Mouse (Mus musculus): ENCODE data around the gene Gsk3a. TPM values are rescaled to one million over a fixed set of nuclear protein-coding genes. Genes with fewer than 3 reads are reported as not detected.

Gene Gsk3a
- total RNA-seq (2012; rRNA removed) (47.5 and 55.1 TPM in 2 replicates), total RNA-seq (2014; rRNA removed) (44.1 and 45.8 TPM in 2 replicates), polyA plus RNA-seq (2012; ENCODE audit: insufficient read length, low read depth) (72.2 and 76.1 TPM in 2 replicates)

- peak within 1 kb of the TSS; percentile 78 for H3K27ac ChIP-seq (ENCODE audit: insufficient read depth, low read depth)
- H3K9ac ChIP-seq (ENCODE audit: insufficient read depth, low read depth), result peak within 1 kb of the TSS; percentile 99
- in situ Hi-C loops (cut with MboI; ENCODE audit: low pct_ligation_motif_present, low pct_unique_long_range_greater_than_20kb, low sequenced_read_pairs) (no loop called here), dilution Hi-C loops (cut with MboI; ENCODE audit: extremely low pct_ligation_motif_present, extremely low pct_unique_long_range_greater_than_20kb, low sequenced_read_pairs) (no loop called here)
- no peaks in the 10 kb centered on the region for H3K9me3 ChIP-seq (replicated peaks; ENCODE audit: low read length)
- peaks cover 28 to 43% of the 10 kb centered on the region in 2 experiments for H3K36me3 ChIP-seq (replicated peaks in 1 of 2; ENCODE audit: control insufficient read depth in 1 of 2, insufficient read depth in 1 of 2, low read length in 1 of 2)
- peak within 1 kb of the TSS; percentile 79 to 95 (median 88) for H3K4me3 ChIP-seq (replicated peaks in 1 of 3; ENCODE audit: low read depth in 2 of 3, low read length in 2 of 3, poor library complexity in 1 of 3)
- DNase-seq (ENCODE audit: extremely low read depth), result peak; percentile 95
- peak within 1 kb of the TSS; percentile 94 for H3K4me2 ChIP-seq (ENCODE audit: insufficient read depth, low read depth, poor library complexity, severe bottlenecking)
- TF ChIP-seq NELFE (IDR thresholded peaks at IDR 0.05; ENCODE audit: low read depth, low read length) (peak; percentile 71), MYC (IDR thresholded peaks at IDR 0.05; ENCODE audit: low read depth, low read length) (0 out of 2 replicates have a peak, but pooled peaks have one; percentile 7), KAT2A (IDR thresholded peaks at IDR 0.05; ENCODE audit: insufficient replicate concordance, low read length) (peak; percentile 92), CHD2 (IDR thresholded peaks at IDR 0.05; ENCODE audit: low read length) (no peak), MXI1 (IDR thresholded peaks at IDR 0.05; ENCODE audit: low read depth, low read length) (peak; percentile 65; the same call in 1 of the 2 replicates), SIN3A (IDR thresholded peaks at IDR 0.05; ENCODE audit: low read length) (peak; percentile 29), CTCF (conservative IDR thresholded peaks at IDR 0.05 in 1 of 2, IDR thresholded peaks at IDR 0.05 in 1 of 2; ENCODE audit: low read depth in 2 of 2, low read length in 2 of 2) (no peak), RCOR1 (conservative IDR thresholded peaks at IDR 0.05; ENCODE audit: low read depth, low read length) (no peak), ZMIZ1 (IDR thresholded peaks at IDR 0.05; ENCODE audit: low read depth, low read length) (peak; percentile 55; the same call in 1 of the 2 replicates), ZC3H11A (IDR thresholded peaks at IDR 0.05; ENCODE audit: low read depth, low read length) (no peak), JUND (conservative IDR thresholded peaks at IDR 0.05; ENCODE audit: low read depth, low read length) (no peak), POLR2A (IDR thresholded peaks at IDR 0.05; ENCODE audit: low read depth, low read length) (peak; percentile 77), MEF2A (IDR thresholded peaks at IDR 0.05; ENCODE audit: borderline replicate concordance, low read depth, low read length) (peak; percentile 49; the same call in 1 of the 2 replicates), MAX (IDR thresholded peaks at IDR 0.05; ENCODE audit: low read length) (no peak), NRF1 (IDR thresholded peaks at IDR 0.05; ENCODE audit: low read depth, low read length) (0 out of 2 replicates have a peak, but pooled peaks have one; percentile 13), TBP (conservative IDR thresholded peaks at IDR 0.05; ENCODE audit: low read depth, low read length) (no peak), TCF12 (IDR thresholded peaks at IDR 0.05; ENCODE audit: low read depth, low read length) (peak; percentile 66), RAD21 (IDR thresholded peaks at IDR 0.05; ENCODE audit: low read depth, low read length) (no peak), CHD1 (IDR thresholded peaks at IDR 0.05; ENCODE audit: low read depth, low read length) (no peak), EP300 (IDR thresholded peaks at IDR 0.05; ENCODE audit: low read length) (no peak), PAX5 (IDR thresholded peaks at IDR 0.05; ENCODE audit: low read length) (no peak), MAZ (IDR thresholded peaks at IDR 0.05; ENCODE audit: low read depth, low read length) (no peak), BHLHE40 (IDR thresholded peaks at IDR 0.05; ENCODE audit: low read depth, low read length) (no peak), SMC3 (IDR thresholded peaks at IDR 0.05; ENCODE audit: low read depth, low read length) (peak; percentile 3; the same call in 1 of the 2 replicates), IRF4 (IDR thresholded peaks at IDR 0.05; ENCODE audit: low read depth, low read length) (no peak)
- H3K4me1 ChIP-seq (ENCODE audit: control insufficient read depth in 1 of 2, insufficient read depth in 2 of 2), result peaks cover 6 to 37% of the 10 kb centered on the region in 2 experiments
- H3K27me3 ChIP-seq (replicated peaks), result no peaks in the 10 kb centered on the region
- peaks cover 37% of the 10 kb centered on the region for H3K79me2 ChIP-seq (replicated peaks; ENCODE audit: control insufficient read depth, extremely low read depth, insufficient read depth, poor library complexity, severe bottlenecking)
Measured at GRCm38 (mm10) chr7:25237249-25238014, at the start of gene Gsk3a. Gsk3a (minus strand) TSS chr7:25237851.

Data from CH12.LX (cell line).